Mouse (Mus musculus) olfactory bulb, adult 2 months (tissue): Measurements from ENCODE around the gene Garnl3.

Experiments used
- CTCF ChIP-seq: fragments of 200-500 bp; IDR thresholded peaks from 2 replicates; pipeline ENCODE4 v1.5.1; 2012; ENCODE audit warnings: low read depth, mild to moderate bottlenecking, low read length, moderate library complexity; ENCODE audit not compliant: insufficient read depth
- POLR2A ChIP-seq: fragments of 200-500 bp; IDR thresholded peaks from 2 replicates; pipeline ENCODE4 v1.6.1; 2012; ENCODE audit warnings: mild to moderate bottlenecking, low read depth, low read length, moderate library complexity; ENCODE audit not compliant: insufficient read depth

GRCm38 (mm10) chr2:32940483-32940882, 191.0 kb downstream of the Garnl3 start:
- TF ChIP-seq CTCF (no peak), POLR2A (no peak)
